Mouse (Mus musculus) liver, embryonic 14.5 days (tissue): ENCODE measurements around the gene Tmem208.

ENCODE experiments used
- CTCF ChIP-seq: IDR thresholded peaks from 2 replicates; pipeline ENCODE4 v1.5.1; 2016; ENCODE audit warnings: antibody characterized with exemption, low read depth, control low read depth
- EP300 ChIP-seq: IDR thresholded peaks from 2 replicates; pipeline ENCODE4 v1.6.1; 2016; ENCODE audit warnings: antibody characterized with exemption, low read depth

- TF ChIP-seq CTCF (no peak), EP300 (no peak)
Observed at GRCm38 (mm10) chr8:105294776-105295175, 31.4 kb upstream of the Tmem208 start.
